Mouse (Mus musculus) frontal cortex, postnatal 10 days (tissue): ENCODE measurements at regions not wholly inside any gene's neighbourhood (a gene's known extent, or its start where the extent isn't known, plus 50 kb on each side); places are given as distances from the start of the nearest gene placed in this dataset.

Experiments used
- DNase-seq, 2 experiments: peaks; one replicate each; pipeline ENCODE4 v3.0.0; 2022; ENCODE audit warnings: low spot score in 2 of 2, mixed read lengths in 1 of 2

GRCm38 (mm10) chr9:61046517-61046916 is 252.2 kb downstream of the Uaca start:
- peak; percentile 52 to 69 for DNase-seq

- DNase-seq = no peak
These were observed 252.9 kb downstream of the Uaca start for GRCm38 (mm10) chr9:61047289-61047688.

GRCm38 (mm10) chr9:61048576-61048975 is 254.2 kb downstream of the Uaca start:
- no peak for DNase-seq

GRCm38 (mm10) chr9:61052621-61053020 is 258.3 kb downstream of the Uaca start:
- no peak for DNase-seq

GRCm38 (mm10) chr9:61054427-61054826 is 260.1 kb downstream of the Uaca start:
- peak; percentile 38 to 67 for DNase-seq

- DNase-seq = no peak
These were observed 261.1 kb downstream of the Uaca start for GRCm38 (mm10) chr9:61055392-61055791.

- DNase-seq = peak; percentile 26 to 27
These were observed 261.8 kb downstream of the Uaca start for GRCm38 (mm10) chr9:61055928-61056730.

- peak in 1 of 2 experiments; percentile 44 for DNase-seq
These were observed 262.5 kb downstream of the Uaca start for GRCm38 (mm10) chr9:61056731-61057270.

GRCm38 (mm10) chr9:61059225-61059624 is 264.9 kb downstream of the Uaca start:
- DNase-seq = no peak

GRCm38 (mm10) chr9:61060958-61061357 is 266.6 kb downstream of the Uaca start:
- no peak for DNase-seq

- DNase-seq = no peak
These were observed 270.5 kb downstream of the Uaca start for GRCm38 (mm10) chr9:61064714-61065305.

GRCm38 (mm10) chr9:61069553-61070314 is 275.4 kb downstream of the Uaca start:
- DNase-seq = no peak

- no peak for DNase-seq
These were observed 276.0 kb downstream of the Uaca start for GRCm38 (mm10) chr9:61070315-61070707.

GRCm38 (mm10) chr9:61070861-61071260 is 276.5 kb downstream of the Uaca start:
- DNase-seq = no peak

GRCm38 (mm10) chr9:61073482-61073881 is 279.1 kb downstream of the Uaca start:
- DNase-seq = no peak

GRCm38 (mm10) chr9:61075071-61075470 is 280.7 kb downstream of the Uaca start:
- DNase-seq = no peak

GRCm38 (mm10) chr9:61077181-61077580 is 282.8 kb downstream of the Uaca start:
- DNase-seq = no peak

- DNase-seq = no peak
These were observed 283.5 kb downstream of the Uaca start for GRCm38 (mm10) chr9:61077807-61078206.

- peak; percentile 29 to 41 for DNase-seq
These were observed 287.2 kb downstream of the Uaca start for GRCm38 (mm10) chr9:61081474-61082021.

GRCm38 (mm10) chr9:61084655-61085230 is 287.4 kb upstream of the Tle3 start:
- DNase-seq = no peak

- no peak for DNase-seq
These were observed 285.1 kb upstream of the Tle3 start for GRCm38 (mm10) chr9:61087035-61087434.
